Mouse (Mus musculus): ENCODE results near the gene Reep3. TPM values are rescaled to one million over a fixed set of nuclear protein-coding genes. Genes with fewer than 3 reads are reported as not detected.

Gene Reep3
- polyA plus RNA-seq, 1 experiment, result 0.05 TPM

- Histone ChIP-seq H3K4me3 (replicated peaks) (peak within 1 kb of the TSS; percentile 84), H3K27me3 (ENCODE audit: control insufficient read depth) (peaks cover 4% of the 10 kb centered on the region), H3K4me1 (ENCODE audit: control insufficient read depth) (peaks cover 35% of the 10 kb centered on the region), H3K36me3 (ENCODE audit: control insufficient read depth) (no peaks in the 10 kb centered on the region), H3K9me3 (ENCODE audit: control insufficient read depth, low read length) (no peaks in the 10 kb centered on the region)
- no peak for TF ChIP-seq TAL1 (IDR thresholded peaks at IDR 0.05; ENCODE audit: low read length)
- no peak for TF ChIP-seq GATA1 (IDR thresholded peaks at IDR 0.05; ENCODE audit: low read length)
Observed at GRCm38 (mm10) chr10:67095798-67096620, 736 bp downstream of the Reep3 start, which contains the start of gene Jmjd1c. Gene Jmjd1c, plus strand, starts transcription at chr10:67096125.

- Histone ChIP-seq H3K4me3 (replicated peaks) (no peak overlapping the region), H3K36me3 (ENCODE audit: control insufficient read depth) (no peaks in the 10 kb centered on the region), H3K4me1 (ENCODE audit: control insufficient read depth) (peaks cover 32% of the 10 kb centered on the region), H3K27me3 (ENCODE audit: control insufficient read depth) (peaks cover 4% of the 10 kb centered on the region), H3K9me3 (ENCODE audit: control insufficient read depth, low read length) (no peaks in the 10 kb centered on the region)
- TF ChIP-seq GATA1 (IDR thresholded peaks at IDR 0.05; ENCODE audit: low read length), result no peak
- no peak for TF ChIP-seq TAL1 (IDR thresholded peaks at IDR 0.05; ENCODE audit: low read length)
Observed at GRCm38 (mm10) chr10:67094922-67095321, 1.8 kb downstream of the Reep3 start.

- Histone ChIP-seq H3K27me3 (ENCODE audit: control insufficient read depth) (no peaks in the 10 kb centered on the region), H3K4me1 (ENCODE audit: control insufficient read depth) (0 out of 2 replicates have a peak, but pooled peaks cover under 1% of the 10 kb centered on the region), H3K36me3 (ENCODE audit: control insufficient read depth) (no peaks in the 10 kb centered on the region; the same call in 1 of the 2 replicates), H3K4me3 (replicated peaks) (no peak overlapping the region), H3K9me3 (ENCODE audit: control insufficient read depth, low read length) (0 out of 2 replicates have a peak, but pooled peaks cover 3% of the 10 kb centered on the region)
- TF ChIP-seq GATA1 (IDR thresholded peaks at IDR 0.05; ENCODE audit: low read length), result no peak
- no peak for TF ChIP-seq TAL1 (IDR thresholded peaks at IDR 0.05; ENCODE audit: low read length)
Observed at GRCm38 (mm10) chr10:67090611-67091010, 6.1 kb downstream of the Reep3 start.

- TF ChIP-seq GATA1 (IDR thresholded peaks at IDR 0.05; ENCODE audit: low read length), result no peak
- TF ChIP-seq TAL1 (IDR thresholded peaks at IDR 0.05; ENCODE audit: low read length), result no peak
- Histone ChIP-seq H3K27me3 (ENCODE audit: control insufficient read depth) (no peaks in the 10 kb centered on the region), H3K9me3 (ENCODE audit: control insufficient read depth, low read length) (0 out of 2 replicates have a peak, but pooled peaks cover 3% of the 10 kb centered on the region), H3K4me3 (replicated peaks) (no peak overlapping the region), H3K4me1 (ENCODE audit: control insufficient read depth) (no peaks in the 10 kb centered on the region), H3K36me3 (ENCODE audit: control insufficient read depth) (no peaks in the 10 kb centered on the region; the same call in 1 of the 2 replicates)
Observed at GRCm38 (mm10) chr10:67087447-67088226, 9.1 kb downstream of the Reep3 start.

- TF ChIP-seq TAL1 (IDR thresholded peaks at IDR 0.05; ENCODE audit: low read length) (no peak), GATA1 (IDR thresholded peaks at IDR 0.05; ENCODE audit: low read length) (no peak)
- Histone ChIP-seq H3K9me3 (ENCODE audit: control insufficient read depth, low read length) (0 out of 2 replicates have a peak, but pooled peaks cover 3% of the 10 kb centered on the region), H3K4me1 (ENCODE audit: control insufficient read depth) (no peaks in the 10 kb centered on the region), H3K36me3 (ENCODE audit: control insufficient read depth) (no peaks in the 10 kb centered on the region; the same call in 1 of the 2 replicates), H3K4me3 (replicated peaks) (no peak overlapping the region), H3K27me3 (ENCODE audit: control insufficient read depth) (no peaks in the 10 kb centered on the region)
Observed at GRCm38 (mm10) chr10:67085916-67086315, 10.8 kb downstream of the Reep3 start.

- H3K9me3 ChIP-seq (ENCODE audit: control insufficient read depth, low read length), result 0 out of 2 replicates have a peak, but pooled peaks cover 3% of the 10 kb centered on the region
- TF ChIP-seq TAL1 (IDR thresholded peaks at IDR 0.05; ENCODE audit: low read length) (no peak), GATA1 (IDR thresholded peaks at IDR 0.05; ENCODE audit: low read length) (no peak)
- H3K27me3 ChIP-seq (ENCODE audit: control insufficient read depth), result no peaks in the 10 kb centered on the region
- H3K4me3 ChIP-seq (replicated peaks), result no peak overlapping the region
- H3K36me3 ChIP-seq (ENCODE audit: control insufficient read depth), result no peaks in the 10 kb centered on the region; the same call in 1 of the 2 replicates
- no peaks in the 10 kb centered on the region for H3K4me1 ChIP-seq (ENCODE audit: control insufficient read depth)
Observed at GRCm38 (mm10) chr10:67085124-67085523, 11.6 kb downstream of the Reep3 start.

GRCm38 (mm10) chr10:67083446-67084166 lies 13.1 kb downstream of the Reep3 start:
- Histone ChIP-seq H3K27me3 (ENCODE audit: control insufficient read depth) (no peaks in the 10 kb centered on the region), H3K9me3 (ENCODE audit: control insufficient read depth, low read length) (0 out of 2 replicates have a peak, but pooled peaks cover 3% of the 10 kb centered on the region), H3K36me3 (ENCODE audit: control insufficient read depth) (no peaks in the 10 kb centered on the region; the same call in 1 of the 2 replicates), H3K4me1 (ENCODE audit: control insufficient read depth) (peaks cover 7% of the 10 kb centered on the region), H3K4me3 (replicated peaks) (no peak overlapping the region)
- no peak for TF ChIP-seq GATA1 (IDR thresholded peaks at IDR 0.05; ENCODE audit: low read length)
- TF ChIP-seq TAL1 (IDR thresholded peaks at IDR 0.05; ENCODE audit: low read length), result no peak

GRCm38 (mm10) chr10:67082531-67082930 lies 14.2 kb downstream of the Reep3 start:
- H3K36me3 ChIP-seq (ENCODE audit: control insufficient read depth), result no peaks in the 10 kb centered on the region
- H3K4me3 ChIP-seq (replicated peaks), result no peak overlapping the region
- peaks cover 11% of the 10 kb centered on the region for H3K4me1 ChIP-seq (ENCODE audit: control insufficient read depth)
- TF ChIP-seq TAL1 (IDR thresholded peaks at IDR 0.05; ENCODE audit: low read length), result no peak
- no peak for TF ChIP-seq GATA1 (IDR thresholded peaks at IDR 0.05; ENCODE audit: low read length)
- H3K9me3 ChIP-seq (ENCODE audit: control insufficient read depth, low read length), result 0 out of 2 replicates have a peak, but pooled peaks cover under 1% of the 10 kb centered on the region
- H3K27me3 ChIP-seq (ENCODE audit: control insufficient read depth), result no peaks in the 10 kb centered on the region
